ENCODE assay signal across 17 mouse cellular contexts in genomic region chr3:121274010-121274409, GRCm38 (mm10). TPM values are rescaled to one million over a fixed set of nuclear protein-coding genes. Genes with fewer than 3 reads are reported as not detected.
"Had no signal": no experiment of that assay in that cellular context is flagged by ENCODE, and none has a peak within 500 bp of the region (broad histone marks: within the 10 kb centered on the region; RNA-seq: fewer than 3 reads in every experiment).

No protein-coding gene starts in this region.

- H3K36me3 ChIP-seq: lung, embryonic 15.5 days; midbrain, embryonic 13.5 days; midbrain, embryonic 15.5 days; neural tube, embryonic 12.5 days; stomach, embryonic 15.5 days had no signal

- H3K27ac ChIP-seq: lung, embryonic 15.5 days; macrophage; midbrain, embryonic 13.5 days; midbrain, embryonic 15.5 days; neural tube, embryonic 12.5 days; stomach, embryonic 15.5 days; stomach, postnatal 0 days had no signal

- ATAC-seq: lung, postnatal 0 days; midbrain, embryonic 13.5 days; midbrain, embryonic 15.5 days had no signal

- H3K4me1 ChIP-seq: megakaryocyte, embryonic 14.5 days; midbrain, embryonic 13.5 days; midbrain, embryonic 15.5 days; neural tube, embryonic 12.5 days; stomach, embryonic 15.5 days had no signal

- H3K4me2 ChIP-seq: lung, embryonic 15.5 days; midbrain, embryonic 11.5 days; midbrain, embryonic 13.5 days; midbrain, embryonic 15.5 days; neural tube, embryonic 12.5 days; stomach, embryonic 15.5 days had no signal

- H3K4me3 ChIP-seq: lung, embryonic 15.5 days; megakaryocyte, embryonic 14.5 days; midbrain, embryonic 13.5 days; midbrain, embryonic 15.5 days; neural tube, embryonic 12.5 days; stomach, embryonic 15.5 days had no signal

- H3K27me3 ChIP-seq: lung, embryonic 15.5 days; midbrain, embryonic 13.5 days; midbrain, embryonic 15.5 days; neural tube, embryonic 12.5 days; stomach, embryonic 15.5 days had no signal

- H3K9ac ChIP-seq: lung, embryonic 15.5 days; midbrain, embryonic 13.5 days; midbrain, embryonic 15.5 days; neural tube, embryonic 12.5 days; stomach, embryonic 15.5 days had no signal

- DNase-seq: lung, adult 2 months; lung, postnatal 14 days; lung, postnatal 36 days; right cerebral cortex, postnatal 14 days; thymus, adult 2 months; thymus, postnatal 25 days; thymus, postnatal 4 days had no signal

- H3K9me3 ChIP-seq: lung, embryonic 15.5 days; midbrain, embryonic 13.5 days; midbrain, embryonic 15.5 days; neural tube, embryonic 12.5 days; stomach, embryonic 15.5 days had no signal

RNA-seq across cellular contexts. Expression of gene Tmem56, which starts 8.9 kb away (rescaled TPM):
- polyA plus RNA-seq: macrophage had no signal
